Mouse (Mus musculus) olfactory bulb, adult 2 months (tissue): ENCODE measurements around the gene Six1.

Source experiments
- CTCF ChIP-seq: fragments of 200-500 bp; IDR thresholded peaks from 2 replicates; pipeline ENCODE4 v1.5.1; 2012; ENCODE audit warnings: low read depth, mild to moderate bottlenecking, low read length, moderate library complexity; ENCODE audit not compliant: insufficient read depth
- POLR2A ChIP-seq: fragments of 200-500 bp; IDR thresholded peaks from 2 replicates; pipeline ENCODE4 v1.6.1; 2012; ENCODE audit warnings: mild to moderate bottlenecking, low read depth, low read length, moderate library complexity; ENCODE audit not compliant: insufficient read depth

- TF ChIP-seq POLR2A (no peak), CTCF (no peak)
Measured at GRCm38 (mm10) chr12:73054576-73055185, 994 bp upstream of the Six1 start.
